Mouse (Mus musculus) bone marrow, adult 2 months (tissue): Measurements from ENCODE around the gene Aff1.

ENCODE experiments used
- CTCF ChIP-seq: fragments of 200-500 bp; IDR thresholded peaks from 2 replicates; pipeline ENCODE4 v1.5.1; 2011; ENCODE audit warnings: low read length, control low read depth; ENCODE audit not compliant: control insufficient read depth, insufficient read depth
- POLR2A ChIP-seq: fragments of 200-500 bp; IDR thresholded peaks from 2 replicates; pipeline ENCODE4 v1.6.1; 2011; ENCODE audit warnings: low read depth, mild to moderate bottlenecking, control low read depth, low read length, borderline replicate concordance; ENCODE audit not compliant: control insufficient read depth

GRCm38 (mm10) chr5:103681824-103682223 is 10.3 kb upstream of the Aff1 start:
- TF ChIP-seq POLR2A (no peak), CTCF (no peak)
